22 mouse cellular contexts compared by ENCODE assay signal in the genomic region with DNA sequence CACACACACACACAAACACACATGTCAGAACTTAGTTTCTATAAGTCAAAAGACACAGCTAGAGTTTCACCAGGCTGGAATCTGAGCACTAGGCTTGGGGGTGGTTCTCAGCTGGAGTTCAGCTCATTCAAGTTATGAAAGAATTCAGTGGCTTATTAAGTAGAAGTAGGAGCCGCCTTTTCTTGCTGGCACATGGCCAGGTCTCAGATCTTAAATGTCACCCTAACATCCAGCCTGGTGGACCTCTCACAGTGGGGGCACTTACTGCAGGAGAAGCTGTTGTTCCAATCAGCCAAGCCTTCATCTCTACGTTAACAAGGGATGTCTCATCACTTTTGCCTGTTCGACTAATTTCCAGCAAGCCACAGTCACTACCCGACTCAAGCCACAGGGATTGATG. TPM values are rescaled to one million over a fixed set of nuclear protein-coding genes. Genes with fewer than 3 reads are reported as not detected.
DNase-seq lines count a peak whose midpoint lies in the region; ATAC-seq and TF ChIP-seq lines count a peak whose summit lies in the region.
"Had no signal": no experiment of that assay in that cellular context is flagged by ENCODE, and none has a peak within 500 bp of the region (broad histone marks: within the 10 kb centered on the region; RNA-seq: fewer than 3 reads in every experiment).

No protein-coding gene starts in this region.

- WGBS in limb, embryonic 12.5 days: 44% methylated on average over 4 of the region's 4 CpGs
- WGBS in limb, embryonic 10.5 days: 81% methylated on average over 4 of the region's 4 CpGs
- 29% methylated on average over 4 of the region's 4 CpGs for WGBS in limb, embryonic 14.5 days

- H3K27ac ChIP-seq in limb, embryonic 12.5 days: peak overlapping the region; percentile 73; the same call in 1 of the 2 replicates
- no peak overlapping the region for H3K27ac ChIP-seq in limb, embryonic 10.5 days
- no peak overlapping the region for H3K27ac ChIP-seq in limb, embryonic 14.5 days (replicated peaks; ENCODE audit: low read depth, low read length)
- H3K27ac ChIP-seq: embryonic facial prominence, embryonic 15.5 days; heart, adult 2 months; heart, embryonic 15.5 days; liver, embryonic 13.5 days; stomach, embryonic 15.5 days had no signal

- H3K4me3 ChIP-seq in limb, embryonic 12.5 days (replicated peaks): no peak overlapping the region
- no peak overlapping the region for H3K4me3 ChIP-seq in limb, embryonic 10.5 days
- H3K4me3 ChIP-seq in limb, embryonic 14.5 days (replicated peaks; ENCODE audit: low read length): no peak overlapping the region
- H3K4me3 ChIP-seq: embryonic facial prominence, embryonic 15.5 days; heart, adult 2 months; heart, embryonic 15.5 days; liver, embryonic 13.5 days; megakaryocyte, embryonic 14.5 days; stomach, embryonic 15.5 days had no signal

- no peaks in the 10 kb centered on the region for H3K36me3 ChIP-seq in limb, embryonic 12.5 days
- H3K36me3 ChIP-seq in limb, embryonic 10.5 days: no peaks in the 10 kb centered on the region
- H3K36me3 ChIP-seq in limb, embryonic 14.5 days (ENCODE audit: control insufficient read depth, insufficient read depth, low read length): no peaks in the 10 kb centered on the region
- H3K36me3 ChIP-seq: embryonic facial prominence, embryonic 15.5 days; G1E; heart, embryonic 15.5 days; liver, embryonic 13.5 days; stomach, embryonic 15.5 days had no signal

- no peak overlapping the region for H3K4me2 ChIP-seq in limb, embryonic 12.5 days
- H3K4me2 ChIP-seq in limb, embryonic 14.5 days (replicated peaks; ENCODE audit: low read depth, low read length, severe bottlenecking): no peak overlapping the region
- H3K4me2 ChIP-seq: embryonic facial prominence, embryonic 15.5 days; heart, embryonic 15.5 days; liver, embryonic 13.5 days; stomach, embryonic 15.5 days had no signal

- H3K9me3 ChIP-seq in limb, embryonic 12.5 days: no peaks in the 10 kb centered on the region
- H3K9me3 ChIP-seq in limb, embryonic 10.5 days (replicated peaks): no peaks in the 10 kb centered on the region
- H3K9me3 ChIP-seq in limb, embryonic 14.5 days (ENCODE audit: control insufficient read depth, low read length): no peaks in the 10 kb centered on the region
- H3K9me3 ChIP-seq: embryonic facial prominence, embryonic 15.5 days; heart, embryonic 15.5 days; liver, embryonic 13.5 days; stomach, embryonic 15.5 days had no signal

- peaks cover 19% of the 10 kb centered on the region for H3K4me1 ChIP-seq in limb, embryonic 12.5 days (replicated peaks)
- peaks cover 9% of the 10 kb centered on the region; the same call in 1 of the 2 replicates for H3K4me1 ChIP-seq in limb, embryonic 10.5 days
- H3K4me1 ChIP-seq in limb, embryonic 14.5 days (ENCODE audit: control insufficient read depth, insufficient read depth, low read length): peaks cover 10% of the 10 kb centered on the region
- H3K4me1 ChIP-seq: heart, embryonic 15.5 days; megakaryocyte, embryonic 14.5 days had no signal

- H3K9ac ChIP-seq in limb, embryonic 12.5 days (replicated peaks): no peak overlapping the region
- no peak overlapping the region for H3K9ac ChIP-seq in limb, embryonic 14.5 days (ENCODE audit: low read depth, low read length, severe bottlenecking)
- H3K9ac ChIP-seq: embryonic facial prominence, embryonic 15.5 days; heart, embryonic 15.5 days; liver, embryonic 13.5 days; stomach, embryonic 15.5 days had no signal

- no peak for TF ChIP-seq POLR2A in limb, embryonic 14.5 days (IDR thresholded peaks at IDR 0.05; ENCODE audit: borderline replicate concordance, extremely low read depth, insufficient read depth, insufficient read length)

- 0 out of 2 replicates have a peak, but pooled peaks have one; percentile 30 for ATAC-seq in limb, embryonic 12.5 days (ENCODE audit: insufficient number of reproducible peaks, insufficient read depth, low FRiP score, low TSS enrichment, low read depth)
- ATAC-seq in limb, embryonic 14.5 days (ENCODE audit: low FRiP score, low read depth): 0 out of 2 replicates have a peak, but pooled peaks have one; percentile 15
- no peak for ATAC-seq in erythroid progenitor cell, adult 5-6 weeks (replicated peaks; ENCODE audit: low FRiP score, poor library complexity, severe bottlenecking)
- ATAC-seq: CD4-positive, CD25-positive, alpha-beta regulatory T cell, adult 4 months; intestine, postnatal 0 days had no signal

- peak; percentile 3 for DNase-seq in embryo, embryonic 11.5 days (ENCODE audit: low read depth, low spot score)
- DNase-seq in embryo, embryonic 9.5 days (ENCODE audit: extremely low spot score): no peak
- no peak for DNase-seq in limb, embryonic 10.5 days (ENCODE audit: low spot score)
- peak; percentile 87 for DNase-seq in Muller cell, postnatal 12 days (ENCODE audit: inconsistent ontology term)
- peak; percentile 39 for DNase-seq in limb, embryonic 14.5 days (ENCODE audit: low spot score)
- DNase-seq in spleen, postnatal 4 days (ENCODE audit: low spot score in 2 of 2): no peak
- DNase-seq: adrenal gland, postnatal 10 days; cerebellum, adult 18-20 months; gastrocnemius, postnatal 14 days; heart, adult 2 months; layer of hippocampus, postnatal 36 days; liver, embryonic 13.5 days; lung, postnatal 10 days had no signal

- H3K27me3 ChIP-seq in limb, embryonic 12.5 days: no peaks in the 10 kb centered on the region
- H3K27me3 ChIP-seq in limb, embryonic 10.5 days (ENCODE audit: low read depth, poor library complexity, severe bottlenecking): no peaks in the 10 kb centered on the region
- H3K27me3 ChIP-seq in limb, embryonic 14.5 days (ENCODE audit: control insufficient read depth, insufficient read depth, low read length): no peaks in the 10 kb centered on the region
- H3K27me3 ChIP-seq: embryonic facial prominence, embryonic 15.5 days; heart, embryonic 15.5 days; liver, embryonic 13.5 days; megakaryocyte, embryonic 14.5 days; stomach, embryonic 15.5 days had no signal

RNA-seq across cellular contexts. Expression of a gene that starts 39.5 kb away (rescaled TPM):
- 6.1 and 6.3 TPM in 2 replicates for polyA plus RNA-seq in limb, embryonic 12.5 days (2016; fragmentation: Nextera tagmentation; extraction: Ambion mirVana)
- polyA plus RNA-seq in limb, embryonic 10.5 days (2016; fragmentation: Nextera tagmentation; extraction: Ambion mirVana): 2.1 and 3.1 TPM in 2 replicates
- polyA plus RNA-seq in limb, embryonic 14.5 days (2012; rRNA removed): 8.6 and 13.7 TPM in 2 replicates
- polyA plus RNA-seq in limb, embryonic 14.5 days (2014; fragmentation: Nextera tagmentation; extraction: Ambion mirVana): 8.5 and 10.0 TPM in 2 replicates
- total RNA-seq in erythroid progenitor cell, adult 5-6 weeks (2015; ENCODE audit: low replicate concordance): not detected in 2 replicates
- not detected in 2 replicates for total RNA-seq in erythroid progenitor cell, adult 5-6 weeks (2017; ENCODE audit: low replicate concordance)
- total RNA-seq: G1E had no signal
- polyA plus RNA-seq: CD4-positive, CD25-positive, alpha-beta regulatory T cell, adult 4 months; G1E had no signal

Comparison
In these comparisons a context has a peak if more than half of its experiments do, and no peak if none do; other contexts are left out.
1. DNase-seq: peak in embryo, embryonic 11.5 days (single experiment), Muller cell, postnatal 12 days (single experiment) and limb, embryonic 14.5 days (single experiment); none in embryo, embryonic 9.5 days (single experiment), limb, embryonic 10.5 days (single experiment) and spleen, postnatal 4 days (0 of 2).